In genomic region chr7:25617376-25618160, GRCm38 (mm10) we compare ENCODE assay signal across 19 mouse cellular contexts. TPM values are rescaled to one million over a fixed set of nuclear protein-coding genes. Genes with fewer than 3 reads are reported as not detected.
DNase-seq lines count a peak whose midpoint lies in the region; ATAC-seq lines count a peak whose summit lies in the region.
"Had no signal": no experiment of that assay in that cellular context is flagged by ENCODE, and none has a peak within 500 bp of the region (broad histone marks: within the 10 kb centered on the region; RNA-seq: fewer than 3 reads in every experiment).

No protein-coding gene starts in this region.

- no peaks in the 10 kb centered on the region for H3K36me3 ChIP-seq in forebrain, embryonic 11.5 days (ENCODE audit: control insufficient read depth, insufficient read depth, low read length)
- H3K36me3 ChIP-seq in forebrain, embryonic 16.5 days (ENCODE audit: control insufficient read depth, insufficient read depth) = peaks cover 4% of the 10 kb centered on the region; the same call in 1 of the 2 replicates
- peaks cover 17% of the 10 kb centered on the region for H3K36me3 ChIP-seq in intestine, embryonic 14.5 days (ENCODE audit: control insufficient read depth, insufficient read depth, low read length)
- H3K36me3 ChIP-seq in intestine, embryonic 16.5 days (ENCODE audit: control insufficient read depth, insufficient read depth, low read length) = 0 out of 2 replicates have a peak, but pooled peaks cover 3% of the 10 kb centered on the region

- no peak overlapping the region for H3K4me3 ChIP-seq in forebrain, embryonic 11.5 days (ENCODE audit: low read depth, low read length)
- H3K4me3 ChIP-seq in forebrain, embryonic 16.5 days (replicated peaks; ENCODE audit: low read length) = no peak overlapping the region
- H3K4me3 ChIP-seq in intestine, embryonic 14.5 days (ENCODE audit: low read depth, low read length) = no peak overlapping the region
- no peak overlapping the region for H3K4me3 ChIP-seq in intestine, embryonic 16.5 days (ENCODE audit: low read length)
- H3K4me3 ChIP-seq: embryonic facial prominence, embryonic 15.5 days; erythroblast, embryonic 14.5 days; forebrain, embryonic 10.5 days; forebrain, embryonic 15.5 days; hindbrain, embryonic 10.5 days had no signal

- no peak overlapping the region for H3K27ac ChIP-seq in forebrain, embryonic 11.5 days (ENCODE audit: low read depth, low read length)
- no peak overlapping the region for H3K27ac ChIP-seq in forebrain, embryonic 16.5 days (ENCODE audit: low read length)
- H3K27ac ChIP-seq in intestine, embryonic 14.5 days (ENCODE audit: low read depth) = no peak overlapping the region
- no peak overlapping the region for H3K27ac ChIP-seq in intestine, embryonic 16.5 days (ENCODE audit: low read length)
- H3K27ac ChIP-seq: embryonic facial prominence, embryonic 15.5 days; forebrain, embryonic 10.5 days; forebrain, embryonic 15.5 days; hindbrain, embryonic 10.5 days; hindbrain, embryonic 14.5 days had no signal

- no peak overlapping the region for H3K9ac ChIP-seq in forebrain, embryonic 11.5 days (ENCODE audit: low read length)
- H3K9ac ChIP-seq in forebrain, embryonic 16.5 days (replicated peaks; ENCODE audit: low read depth, low read length) = no peak overlapping the region
- no peak overlapping the region for H3K9ac ChIP-seq in intestine, embryonic 14.5 days (ENCODE audit: low read length)
- no peak overlapping the region for H3K9ac ChIP-seq in intestine, embryonic 16.5 days (ENCODE audit: low read depth, low read length)
- H3K9ac ChIP-seq: embryonic facial prominence, embryonic 15.5 days; forebrain, embryonic 15.5 days; hindbrain, embryonic 14.5 days had no signal

- no peak for ATAC-seq in forebrain, embryonic 11.5 days (replicated peaks; ENCODE audit: low FRiP score)
- ATAC-seq in forebrain, embryonic 16.5 days = no peak
- no peak for ATAC-seq in intestine, embryonic 14.5 days (replicated peaks; ENCODE audit: low FRiP score, low TSS enrichment, low read depth)
- no peak for ATAC-seq in intestine, embryonic 16.5 days
- ATAC-seq: forebrain, embryonic 15.5 days; intestine, postnatal 0 days had no signal

- DNase-seq in forebrain, embryonic 11.5 days (ENCODE audit: low spot score) = peak; percentile 42
- peak; percentile 47 for DNase-seq in intestine, embryonic 14.5 days (ENCODE audit: low spot score)
- peak; percentile 17 to 18 for DNase-seq in right cerebral cortex, postnatal 10 days (ENCODE audit: low spot score in 2 of 2)
- no peak for DNase-seq in right cerebral cortex, adult 2 months (ENCODE audit: low spot score in 2 of 2)
- DNase-seq: adrenal gland, adult 2 months; adrenal gland, postnatal 25 days; embryo, embryonic 11 days; gastrocnemius, postnatal 14 days had no signal

- no peaks in the 10 kb centered on the region for H3K27me3 ChIP-seq in forebrain, embryonic 11.5 days (ENCODE audit: control insufficient read depth, insufficient read depth, low read length)
- 0 out of 2 replicates have a peak, but pooled peaks cover 3% of the 10 kb centered on the region for H3K27me3 ChIP-seq in forebrain, embryonic 16.5 days (replicated peaks; ENCODE audit: control insufficient read depth, insufficient read depth, low read length)
- H3K27me3 ChIP-seq in intestine, embryonic 14.5 days (replicated peaks; ENCODE audit: control insufficient read depth, insufficient read depth, low read length) = no peaks in the 10 kb centered on the region
- H3K27me3 ChIP-seq in intestine, embryonic 16.5 days (replicated peaks; ENCODE audit: control insufficient read depth, insufficient read depth, low read length) = no peaks in the 10 kb centered on the region
- H3K27me3 ChIP-seq: embryonic facial prominence, embryonic 15.5 days; forebrain, embryonic 15.5 days had no signal

- no peaks in the 10 kb centered on the region for H3K9me3 ChIP-seq in forebrain, embryonic 11.5 days (ENCODE audit: control insufficient read depth, low read length)
- H3K9me3 ChIP-seq in forebrain, embryonic 16.5 days (ENCODE audit: control insufficient read depth, low read length) = no peaks in the 10 kb centered on the region
- H3K9me3 ChIP-seq in intestine, embryonic 14.5 days (ENCODE audit: control insufficient read depth, low read length) = no peaks in the 10 kb centered on the region
- no peaks in the 10 kb centered on the region for H3K9me3 ChIP-seq in intestine, embryonic 16.5 days (ENCODE audit: control insufficient read depth, low read length)
- H3K9me3 ChIP-seq: embryonic facial prominence, embryonic 15.5 days; forebrain, embryonic 10.5 days; forebrain, embryonic 15.5 days; hindbrain, embryonic 10.5 days had no signal

- H3K4me2 ChIP-seq in forebrain, embryonic 11.5 days (ENCODE audit: low read depth, low read length, severe bottlenecking) = no peak overlapping the region
- H3K4me2 ChIP-seq in forebrain, embryonic 16.5 days (ENCODE audit: low read length) = no peak overlapping the region
- no peak overlapping the region for H3K4me2 ChIP-seq in intestine, embryonic 14.5 days (ENCODE audit: low read length)
- no peak overlapping the region for H3K4me2 ChIP-seq in intestine, embryonic 16.5 days (ENCODE audit: low read depth, low read length)
- H3K4me2 ChIP-seq: embryonic facial prominence, embryonic 15.5 days; forebrain, embryonic 15.5 days; heart, embryonic 11.5 days; hindbrain, embryonic 14.5 days had no signal

- 86% methylated on average over 10 of the region's 10 CpGs for WGBS in forebrain, embryonic 11.5 days
- 82% methylated on average over 10 of the region's 10 CpGs for WGBS in forebrain, embryonic 16.5 days
- 81% methylated on average over 10 of the region's 10 CpGs for WGBS in intestine, embryonic 14.5 days
- 86% methylated on average over 10 of the region's 10 CpGs for WGBS in intestine, embryonic 16.5 days

- H3K4me1 ChIP-seq in forebrain, embryonic 11.5 days (replicated peaks; ENCODE audit: control insufficient read depth, insufficient read depth, low read length) = no peaks in the 10 kb centered on the region
- peaks cover 3% of the 10 kb centered on the region for H3K4me1 ChIP-seq in forebrain, embryonic 16.5 days (replicated peaks; ENCODE audit: control insufficient read depth, insufficient read depth, low read length)
- peaks cover 5% of the 10 kb centered on the region for H3K4me1 ChIP-seq in intestine, embryonic 14.5 days (replicated peaks; ENCODE audit: control insufficient read depth, insufficient read depth, low read length)
- H3K4me1 ChIP-seq in intestine, embryonic 16.5 days (ENCODE audit: control insufficient read depth, insufficient read depth, low read length) = peaks cover 7% of the 10 kb centered on the region; the same call in 1 of the 2 replicates

RNA-seq across cellular contexts. Expression of gene Dmac2, which starts 1.6 kb away (rescaled TPM):
- 22.2 and 23.4 TPM in 2 replicates for polyA plus RNA-seq in forebrain, embryonic 11.5 days (2014; fragmentation: Nextera tagmentation; extraction: Ambion mirVana)
- polyA plus RNA-seq in forebrain, embryonic 16.5 days (2015; fragmentation: Nextera tagmentation; extraction: Ambion mirVana) = 36.0 and 38.8 TPM in 2 replicates
- 40.9 and 43.4 TPM in 2 replicates for polyA plus RNA-seq in intestine, embryonic 14.5 days (2014; fragmentation: Nextera tagmentation; extraction: Ambion mirVana)
- 41.8 and 43.4 TPM in 2 replicates for polyA plus RNA-seq in intestine, embryonic 16.5 days (2015; fragmentation: Nextera tagmentation; extraction: Ambion mirVana)

RNA-seq across cellular contexts. Expression of gene Erich4, which starts 1.9 kb away (rescaled TPM):
- polyA plus RNA-seq in forebrain, embryonic 11.5 days (2014; fragmentation: Nextera tagmentation; extraction: Ambion mirVana) = not detected in 2 replicates
- polyA plus RNA-seq in forebrain, embryonic 16.5 days (2015; fragmentation: Nextera tagmentation; extraction: Ambion mirVana) = 0.39 TPM in 1 of 2 replicates, not detected in the other
- 0.60 and 1.1 TPM in 2 replicates for polyA plus RNA-seq in intestine, embryonic 14.5 days (2014; fragmentation: Nextera tagmentation; extraction: Ambion mirVana)
- polyA plus RNA-seq in intestine, embryonic 16.5 days (2015; fragmentation: Nextera tagmentation; extraction: Ambion mirVana) = 31.8 and 43.6 TPM in 2 replicates
- polyA plus RNA-seq: adrenal gland, adult 2 months; embryonic facial prominence, embryonic 11.5 days; embryonic facial prominence, embryonic 15.5 days; erythroblast, embryonic 14.5 days; forebrain, embryonic 10.5 days; forebrain, embryonic 15.5 days; heart, embryonic 11.5 days; hindbrain, embryonic 10.5 days; hindbrain, embryonic 14.5 days had no signal

RNA-seq across cellular contexts. Expression of gene B3gnt8, which starts 8.9 kb away (rescaled TPM):
- 0.29 and 0.99 TPM in 2 replicates for polyA plus RNA-seq in forebrain, embryonic 11.5 days (2014; fragmentation: Nextera tagmentation; extraction: Ambion mirVana)
- 0.44 and 0.92 TPM in 2 replicates for polyA plus RNA-seq in forebrain, embryonic 16.5 days (2015; fragmentation: Nextera tagmentation; extraction: Ambion mirVana)
- polyA plus RNA-seq in intestine, embryonic 14.5 days (2014; fragmentation: Nextera tagmentation; extraction: Ambion mirVana) = 3.9 and 5.4 TPM in 2 replicates
- 6.8 and 7.5 TPM in 2 replicates for polyA plus RNA-seq in intestine, embryonic 16.5 days (2015; fragmentation: Nextera tagmentation; extraction: Ambion mirVana)

RNA-seq across cellular contexts. Expression of gene Bckdha, which starts 41.2 kb away (rescaled TPM):
- polyA plus RNA-seq in forebrain, embryonic 11.5 days (2014; fragmentation: Nextera tagmentation; extraction: Ambion mirVana) = 30.5 and 38.0 TPM in 2 replicates
- 57.7 and 61.9 TPM in 2 replicates for polyA plus RNA-seq in forebrain, embryonic 16.5 days (2015; fragmentation: Nextera tagmentation; extraction: Ambion mirVana)
- polyA plus RNA-seq in intestine, embryonic 14.5 days (2014; fragmentation: Nextera tagmentation; extraction: Ambion mirVana) = 44.1 and 48.7 TPM in 2 replicates
- 49.3 and 50.9 TPM in 2 replicates for polyA plus RNA-seq in intestine, embryonic 16.5 days (2015; fragmentation: Nextera tagmentation; extraction: Ambion mirVana)

RNA-seq across cellular contexts. Expression of gene Exosc5, which starts 41.4 kb away (rescaled TPM):
- 52.2 and 56.4 TPM in 2 replicates for polyA plus RNA-seq in forebrain, embryonic 11.5 days (2014; fragmentation: Nextera tagmentation; extraction: Ambion mirVana)
- polyA plus RNA-seq in forebrain, embryonic 16.5 days (2015; fragmentation: Nextera tagmentation; extraction: Ambion mirVana) = 46.5 and 48.3 TPM in 2 replicates
- 93.8 and 98.4 TPM in 2 replicates for polyA plus RNA-seq in intestine, embryonic 14.5 days (2014; fragmentation: Nextera tagmentation; extraction: Ambion mirVana)
- polyA plus RNA-seq in intestine, embryonic 16.5 days (2015; fragmentation: Nextera tagmentation; extraction: Ambion mirVana) = 82.6 and 87.2 TPM in 2 replicates

Comparison
In these comparisons a context has a peak if more than half of its experiments do, and no peak if none do; other contexts are left out.
1. DNase-seq: peak in forebrain, embryonic 11.5 days (single experiment), intestine, embryonic 14.5 days (single experiment) and right cerebral cortex, postnatal 10 days (2 of 2); none in right cerebral cortex, adult 2 months (0 of 2).
2. RNA of gene Erich4, which starts 1.9 kb away (polyA plus RNA-seq): 31.8 to 43.6 TPM in intestine, embryonic 16.5 days; 0.60 to 1.1 TPM in intestine, embryonic 14.5 days, 0.39 TPM in forebrain, embryonic 16.5 days and not detected in forebrain, embryonic 11.5 days; every median in the first group is over 10 times any median in the second.